Mouse (Mus musculus): ENCODE data around the gene Tssk3. TPM values are rescaled to one million over a fixed set of nuclear protein-coding genes. Genes with fewer than 3 reads are reported as not detected.
"Not testable (repeated sequence)": the region's sequence is repeated elsewhere in the genome, so short reads cannot be mapped to it uniquely, and the experiment has no call there.

Gene Tssk3
- polyA plus RNA-seq, 2 experiments = not detected

- DNase-seq (ENCODE audit: low read depth in 3 of 3, low spot score in 3 of 3) (no peak), ATAC-seq (ENCODE audit: insufficient read depth) (no peak)
- no peaks in the 10 kb centered on the region for H3K9me3 ChIP-seq (ENCODE audit: control insufficient read depth, low read length)
- no peaks in the 10 kb centered on the region for H3K27me3 ChIP-seq (ENCODE audit: control insufficient read depth, insufficient read depth, low read length)
- peak overlapping the region; percentile 76 for H3K9ac ChIP-seq (replicated peaks)
- H3K4me2 ChIP-seq (ENCODE audit: low read depth) = peak overlapping the region; percentile 96
- 0% methylated on average over 4 of the region's 4 CpGs for WGBS (ENCODE audit: insufficient replicate concordance)
- no peak for TF ChIP-seq CTCF (IDR thresholded peaks at IDR 0.05; ENCODE audit: low read depth)
- TF ChIP-seq EP300 (IDR thresholded peaks at IDR 0.05; ENCODE audit: low read depth) = no peak
- peaks cover 14% of the 10 kb centered on the region for H3K36me3 ChIP-seq (replicated peaks; ENCODE audit: control insufficient read depth, insufficient read depth, low read depth)
- peak overlapping the region; percentile 78 for H3K27ac ChIP-seq
- peaks cover 29 to 33% of the 10 kb centered on the region in 2 experiments for H3K4me1 ChIP-seq (replicated peaks; ENCODE audit: control insufficient read depth in 2 of 2, insufficient read depth in 2 of 2, low read length in 1 of 2)
- H3K4me3 ChIP-seq (ENCODE audit: insufficient read depth in 1 of 2, low read depth in 2 of 2, low read length in 2 of 2) = peak overlapping the region; percentile 63 to 67
These were observed 30.0 kb downstream of the Tssk3 start for GRCm38 (mm10) chr4:129460827-129461182.

- DNase-seq (ENCODE audit: low read depth in 3 of 3, low spot score in 3 of 3) = no peak
- WGBS (ENCODE audit: insufficient replicate concordance) = 83% methylated on average over 3 of the region's 3 CpGs
- Histone ChIP-seq H3K4me1 (replicated peaks; ENCODE audit: control insufficient read depth in 2 of 2, insufficient read depth in 2 of 2, low read length in 1 of 2) (peaks cover 24 to 29% of the 10 kb centered on the region in 2 experiments), H3K4me2 (ENCODE audit: low read depth) (no peak overlapping the region), H3K9me3 (ENCODE audit: control insufficient read depth, low read length) (no peaks in the 10 kb centered on the region), H3K27ac (no peak overlapping the region), H3K36me3 (replicated peaks; ENCODE audit: control insufficient read depth, insufficient read depth, low read depth) (peaks cover 4% of the 10 kb centered on the region), H3K9ac (replicated peaks) (no peak overlapping the region), H3K27me3 (ENCODE audit: control insufficient read depth, insufficient read depth, low read length) (no peaks in the 10 kb centered on the region), H3K4me3 (ENCODE audit: insufficient read depth in 1 of 2, low read depth in 2 of 2, low read length in 2 of 2) (no peak overlapping the region)
- ATAC-seq (ENCODE audit: insufficient read depth) = no peak
- TF ChIP-seq EP300 (IDR thresholded peaks at IDR 0.05; ENCODE audit: low read depth) = no peak
- TF ChIP-seq CTCF (IDR thresholded peaks at IDR 0.05; ENCODE audit: low read depth) = no peak
These were observed 31.1 kb downstream of the Tssk3 start for GRCm38 (mm10) chr4:129459726-129460125.

- H3K9me3 ChIP-seq (ENCODE audit: control insufficient read depth, low read length); H3K4me1 ChIP-seq (replicated peaks; ENCODE audit: control insufficient read depth in 2 of 2, insufficient read depth in 2 of 2, low read length in 1 of 2); H3K27ac ChIP-seq; DNase-seq (ENCODE audit: low read depth in 3 of 3, low spot score in 3 of 3); H3K9ac ChIP-seq (replicated peaks); H3K4me2 ChIP-seq (ENCODE audit: low read depth); H3K4me3 ChIP-seq (ENCODE audit: insufficient read depth in 1 of 2, low read depth in 2 of 2, low read length in 2 of 2); H3K27me3 ChIP-seq (ENCODE audit: control insufficient read depth, insufficient read depth, low read length); ATAC-seq (ENCODE audit: insufficient read depth); H3K36me3 ChIP-seq (replicated peaks; ENCODE audit: control insufficient read depth, insufficient read depth, low read depth): not testable (repeated sequence)
- 51% methylated on average over 2 of the region's 2 CpGs for WGBS (ENCODE audit: insufficient replicate concordance)
These were observed 33.5 kb downstream of the Tssk3 start for GRCm38 (mm10) chr4:129457311-129457710.

- DNase-seq (ENCODE audit: low read depth in 3 of 3, low spot score in 3 of 3) (no peak), ATAC-seq (ENCODE audit: insufficient read depth) (no peak)
- Histone ChIP-seq H3K9ac (replicated peaks) (no peak overlapping the region), H3K9me3 (ENCODE audit: control insufficient read depth, low read length) (no peaks in the 10 kb centered on the region), H3K4me1 (replicated peaks; ENCODE audit: control insufficient read depth in 2 of 2, insufficient read depth in 2 of 2, low read length in 1 of 2) (peaks cover 3 to 4% of the 10 kb centered on the region in 2 experiments; a peak in 2 of 4 replicates), H3K36me3 (replicated peaks; ENCODE audit: control insufficient read depth, insufficient read depth, low read depth) (no peaks in the 10 kb centered on the region), H3K27me3 (ENCODE audit: control insufficient read depth, insufficient read depth, low read length) (no peaks in the 10 kb centered on the region), H3K27ac (no peak overlapping the region), H3K4me3 (ENCODE audit: insufficient read depth in 1 of 2, low read depth in 2 of 2, low read length in 2 of 2) (no peak overlapping the region), H3K4me2 (ENCODE audit: low read depth) (no peak overlapping the region)
- 46% methylated on average over 5 of the region's 5 CpGs for WGBS (ENCODE audit: insufficient replicate concordance)
- TF ChIP-seq CTCF (IDR thresholded peaks at IDR 0.05; ENCODE audit: low read depth) (no peak), EP300 (IDR thresholded peaks at IDR 0.05; ENCODE audit: low read depth) (no peak)
These were observed 34.7 kb downstream of the Tssk3 start for GRCm38 (mm10) chr4:129456126-129456525.

- H3K4me2 ChIP-seq (ENCODE audit: low read depth) = no peak overlapping the region
- ATAC-seq (ENCODE audit: insufficient read depth) (peak; percentile 64; the same call in 1 of the 2 replicates), DNase-seq (ENCODE audit: low read depth in 3 of 3, low spot score in 3 of 3) (peak; percentile 64 to 71 (median 64))
- H3K4me1 ChIP-seq (replicated peaks; ENCODE audit: control insufficient read depth in 2 of 2, insufficient read depth in 2 of 2, low read length in 1 of 2) = 0 out of 4 replicates have a peak, but pooled peaks cover 0 to 2% of the 10 kb centered on the region in 2 experiments
- no peaks in the 10 kb centered on the region for H3K27me3 ChIP-seq (ENCODE audit: control insufficient read depth, insufficient read depth, low read length)
- H3K9ac ChIP-seq (replicated peaks) = no peak overlapping the region
- H3K4me3 ChIP-seq (ENCODE audit: insufficient read depth in 1 of 2, low read depth in 2 of 2, low read length in 2 of 2) = no peak overlapping the region
- H3K27ac ChIP-seq = no peak overlapping the region
- no peaks in the 10 kb centered on the region for H3K9me3 ChIP-seq (ENCODE audit: control insufficient read depth, low read length)
- TF ChIP-seq EP300 (IDR thresholded peaks at IDR 0.05; ENCODE audit: low read depth) (no peak), CTCF (IDR thresholded peaks at IDR 0.05; ENCODE audit: low read depth) (peak; percentile 98)
- WGBS (ENCODE audit: insufficient replicate concordance) = under 1% methylated on average over 5 of the region's 5 CpGs
- no peaks in the 10 kb centered on the region for H3K36me3 ChIP-seq (replicated peaks; ENCODE audit: control insufficient read depth, insufficient read depth, low read depth)
These were observed 35.6 kb downstream of the Tssk3 start for GRCm38 (mm10) chr4:129455265-129455664.

All from liver, embryonic 14.5 days (tissue).